Mouse (Mus musculus) bone marrow, adult 2 months (tissue): ENCODE data around the gene Ak3. TPM values are rescaled to one million over a fixed set of nuclear protein-coding genes. Genes with fewer than 3 reads are reported as not detected.

Source experiments
- H3K27ac ChIP-seq: fragments of 200-500 bp; 2 replicates; pipeline ENCODE4 v1.5.1; 2012; ENCODE audit warnings: low read depth, mild to moderate bottlenecking, control low read depth, inconsistent platforms, low read length; ENCODE audit not compliant: control insufficient read depth, poor library complexity, insufficient read depth
- H3K4me1 ChIP-seq: fragments of 200-500 bp; 2 replicates; pipeline ENCODE4 v1.6.1; 2011; ENCODE audit warnings: low read length; ENCODE audit not compliant: control insufficient read depth, insufficient read depth
- H3K4me3 ChIP-seq: fragments of 200-500 bp; replicated peaks from 2 replicates; pipeline ENCODE3; 2011; ENCODE audit warnings: mild to moderate bottlenecking, low read depth, low read length, control low read depth; ENCODE audit not compliant: control insufficient read depth
- CTCF ChIP-seq: fragments of 200-500 bp; IDR thresholded peaks from 2 replicates; pipeline ENCODE4 v1.5.1; 2011; ENCODE audit warnings: low read length, control low read depth; ENCODE audit not compliant: control insufficient read depth, insufficient read depth
- POLR2A ChIP-seq: fragments of 200-500 bp; IDR thresholded peaks from 2 replicates; pipeline ENCODE4 v1.6.1; 2011; ENCODE audit warnings: low read depth, mild to moderate bottlenecking, control low read depth, low read length, borderline replicate concordance; ENCODE audit not compliant: control insufficient read depth
- WGBS: fragments of 180-500 bp; shearing (Covaris S2); methylation state at CpG from one replicate; pipeline ENCODE4 v1.1.7; 2018; 5-methylcytosine and 5-hydroxymethylcytosine counted together
- polyA plus RNA-seq: library from polyadenylated mRNA; stranded (reverse); fragments of >200 nt; gene quantifications from 2 replicates; pipeline ENCODE4 v1.2.4, GENCODE M21; 2011; ENCODE audit warnings: low replicate concordance; ENCODE audit not compliant: missing spikeins, insufficient read depth, insufficient read length

The Ak3 gene
- 11.2 and 20.2 TPM in 2 replicates for polyA plus RNA-seq

- TF ChIP-seq CTCF (peak; percentile 16; the same call in 1 of the 2 replicates), POLR2A (peak; percentile 66; the same call in 1 of the 2 replicates)
- WGBS, result under 1% methylated on average over 68 of the region's 68 CpGs
- Histone ChIP-seq H3K27ac (peak within 1 kb of the TSS; percentile 79), H3K4me1 (no peaks in the 10 kb centered on the region; the same call in 1 of the 2 replicates), H3K4me3 (peak within 1 kb of the TSS; percentile 87)
Observed at GRCm38 (mm10) chr19:29047334-29048170, at the start of gene Ak3. Ak3 (minus strand) TSS chr19:29047961.

GRCm38 (mm10) chr19:29092194-29092593, 44.4 kb upstream of the Ak3 start:
- Histone ChIP-seq H3K27ac (no peak overlapping the region), H3K4me1 (no peaks in the 10 kb centered on the region), H3K4me3 (no peak overlapping the region)
- no peak for TF ChIP-seq POLR2A
- no peak for TF ChIP-seq CTCF

- Histone ChIP-seq H3K4me1 (no peaks in the 10 kb centered on the region), H3K27ac (no peak overlapping the region), H3K4me3 (no peak overlapping the region)
- 80% methylated on average over 6 of the region's 6 CpGs for WGBS
- TF ChIP-seq CTCF, result no peak
- no peak for TF ChIP-seq POLR2A
Observed at GRCm38 (mm10) chr19:29088628-29089027, 40.9 kb upstream of the Ak3 start.

- Histone ChIP-seq H3K27ac (no peak overlapping the region), H3K4me1 (no peaks in the 10 kb centered on the region; the same call in 1 of the 2 replicates)
Observed at GRCm38 (mm10) chr19:29074802-29075201, 27.0 kb upstream of the Ak3 start.

GRCm38 (mm10) chr19:29069195-29069594, 21.4 kb upstream of the Ak3 start:
- H3K27ac ChIP-seq, result no peak overlapping the region
- WGBS, result 73% methylated on average over 5 of the region's 5 CpGs
- no peak for TF ChIP-seq POLR2A
- no peak for TF ChIP-seq CTCF
- peak overlapping the region; percentile 32 for H3K4me3 ChIP-seq
- no peaks in the 10 kb centered on the region; the same call in 1 of the 2 replicates for H3K4me1 ChIP-seq

More at GRCm38 (mm10) chr19:29074802-29075201, 27.0 kb upstream of the Ak3 start:
- WGBS, result 82% methylated on average over 6 of the region's 6 CpGs
- TF ChIP-seq CTCF (no peak), POLR2A (no peak)
- H3K4me3 ChIP-seq, result no peak overlapping the region

- peak overlapping the region; percentile 81 for H3K4me3 ChIP-seq
- WGBS, result 8% methylated on average over 11 of the region's 11 CpGs
Observed at GRCm38 (mm10) chr19:29066981-29067471, 19.3 kb upstream of the Ak3 start.

GRCm38 (mm10) chr19:29064451-29065102, 16.8 kb upstream of the Ak3 start:
- 5% methylated on average over 9 of the region's 9 CpGs for WGBS
- TF ChIP-seq POLR2A (no peak), CTCF (no peak)
- H3K27ac ChIP-seq, result peak overlapping the region; percentile 96
- peak overlapping the region; percentile 46 for H3K4me3 ChIP-seq
- H3K4me1 ChIP-seq, result no peaks in the 10 kb centered on the region; the same call in 1 of the 2 replicates

More at GRCm38 (mm10) chr19:29066981-29067471, 19.3 kb upstream of the Ak3 start:
- peak overlapping the region; percentile 90 for H3K27ac ChIP-seq
- TF ChIP-seq POLR2A (peak; percentile 76; the same call in 1 of the 2 replicates), CTCF (no peak)
- H3K4me1 ChIP-seq, result no peaks in the 10 kb centered on the region; the same call in 1 of the 2 replicates

GRCm38 (mm10) chr19:29063577-29064363, 16.0 kb upstream of the Ak3 start:
- 6% methylated on average over 18 of the region's 18 CpGs for WGBS
- Histone ChIP-seq H3K27ac (peak overlapping the region; percentile 96; the same call in 1 of the 2 replicates), H3K4me1 (no peaks in the 10 kb centered on the region; the same call in 1 of the 2 replicates), H3K4me3 (peak overlapping the region; percentile 36)
- peak; percentile 98 for TF ChIP-seq CTCF
- peak; percentile 44; the same call in 1 of the 2 replicates for TF ChIP-seq POLR2A
